Mouse (Mus musculus): ENCODE results near the gene Atp1b3. TPM values are rescaled to one million over a fixed set of nuclear protein-coding genes. Genes with fewer than 3 reads are reported as not detected.
"Not testable (repeated sequence)": the region's sequence is repeated elsewhere in the genome, so short reads cannot be mapped to it uniquely, and the experiment has no call there.

Atp1b3 gene
- polyA plus RNA-seq, 3 experiments from 2014 or later, result 181 to 248 (median 245) TPM

- peak; percentile 26 for ATAC-seq
These were observed 581 bp downstream of the Atp1b3 start for GRCm38 (mm10) chr9:96363581-96364140.

GRCm38 (mm10) chr9:96360056-96360455 lies 4.2 kb downstream of the Atp1b3 start:
- no peak for ATAC-seq

- no peak for ATAC-seq
These were observed 10.4 kb downstream of the Atp1b3 start for GRCm38 (mm10) chr9:96353799-96354198.

- ATAC-seq, result peak; percentile 42
These were observed 11.0 kb downstream of the Atp1b3 start for GRCm38 (mm10) chr9:96353121-96353769.

- ATAC-seq, result not testable (repeated sequence)
These were observed 12.5 kb downstream of the Atp1b3 start for GRCm38 (mm10) chr9:96351771-96352170.

- ATAC-seq, result peak; percentile 80
These were observed 13.8 kb downstream of the Atp1b3 start for GRCm38 (mm10) chr9:96350476-96350875.

- peak; percentile 49 for ATAC-seq
These were observed 14.2 kb downstream of the Atp1b3 start for GRCm38 (mm10) chr9:96350010-96350409.

- no peak for ATAC-seq
These were observed 15.4 kb downstream of the Atp1b3 start for GRCm38 (mm10) chr9:96348885-96349284.

GRCm38 (mm10) chr9:96345750-96346149 lies 18.5 kb downstream of the Atp1b3 start:
- ATAC-seq, result no peak

- ATAC-seq, result no peak
These were observed 33.1 kb downstream of the Atp1b3 start for GRCm38 (mm10) chr9:96331146-96331545.

GRCm38 (mm10) chr9:96328226-96328625 lies 36.0 kb downstream of the Atp1b3 start:
- ATAC-seq, result no peak

- no peak for ATAC-seq
These were observed 37.7 kb downstream of the Atp1b3 start for GRCm38 (mm10) chr9:96326496-96326923.

GRCm38 (mm10) chr9:96324502-96324901 lies 39.7 kb downstream of the Atp1b3 start:
- no peak for ATAC-seq

- ATAC-seq, result no peak
These were observed 41.7 kb downstream of the Atp1b3 start for GRCm38 (mm10) chr9:96322411-96323152.

GRCm38 (mm10) chr9:96320551-96320980 lies 43.7 kb downstream of the Atp1b3 start:
- ATAC-seq, result no peak

GRCm38 (mm10) chr9:96319333-96319732 lies 44.9 kb downstream of the Atp1b3 start:
- ATAC-seq, result no peak

- no peak for ATAC-seq
These were observed 52.2 kb downstream of the Atp1b3 start for GRCm38 (mm10) chr9:96312074-96312473.

GRCm38 (mm10) chr9:96308816-96309215 lies 55.4 kb downstream of the Atp1b3 start:
- no peak for ATAC-seq

- no peak for ATAC-seq
These were observed 64.8 kb downstream of the Atp1b3 start for GRCm38 (mm10) chr9:96299324-96300008.

- no peak for ATAC-seq
These were observed 72.1 kb downstream of the Atp1b3 start for GRCm38 (mm10) chr9:96292144-96292543.

- peak; percentile 77 for ATAC-seq
These were observed 79.3 kb downstream of the Atp1b3 start for GRCm38 (mm10) chr9:96284916-96285315.
